Mouse (Mus musculus) forebrain, postnatal 0 days (tissue): ENCODE data around the gene Tshz2. TPM values are rescaled to one million over a fixed set of nuclear protein-coding genes. Genes with fewer than 3 reads are reported as not detected.

Source experiments
- ATAC-seq: fragments of 200-750 bp; cut with Nextera tagmentation; 2 replicates; pipeline ENCODE4 v1.8.0; 2017; ENCODE audit warnings: mild to moderate bottlenecking, moderate library complexity
- DNase-seq: peaks from one replicate; pipeline ENCODE4 v3.0.0-alpha.2; 2015
- H3K27ac ChIP-seq: fragments of 300-500 bp; sonication (generic); 2 replicates; pipeline ENCODE4 v1.5.1; 2014; ENCODE audit warnings: low read depth, mild to moderate bottlenecking, antibody characterized with exemption, low read length, moderate library complexity, mixed read lengths
- H3K27me3 ChIP-seq: fragments of 300-500 bp; sonication (generic); 2 replicates; pipeline ENCODE4 v1.6.1; 2014; ENCODE audit warnings: mild to moderate bottlenecking, low read length, mixed read lengths; ENCODE audit not compliant: insufficient read depth
- H3K36me3 ChIP-seq: fragments of 300-500 bp; sonication (generic); 2 replicates; pipeline ENCODE4 v1.6.1; 2014; ENCODE audit warnings: mild to moderate bottlenecking, moderate library complexity; ENCODE audit not compliant: insufficient read depth
- H3K4me1 ChIP-seq: fragments of 300-500 bp; sonication (generic); 2 replicates; pipeline ENCODE4 v1.6.1; 2014; ENCODE audit warnings: antibody characterized with exemption; ENCODE audit not compliant: insufficient read depth
- H3K4me2 ChIP-seq: fragments of 300-500 bp; sonication (generic); 2 replicates; pipeline ENCODE4 v1.6.1; 2014; ENCODE audit warnings: low read depth, mild to moderate bottlenecking, moderate library complexity
- H3K4me3 ChIP-seq: fragments of 300-500 bp; sonication (generic); 2 replicates; pipeline ENCODE4 v1.5.1; 2014; ENCODE audit warnings: low read depth, low read length, mixed read lengths
- H3K9ac ChIP-seq: fragments of 300-500 bp; sonication (generic); 2 replicates; pipeline ENCODE4 v1.6.1; 2014; ENCODE audit warnings: mild to moderate bottlenecking
- H3K9me3 ChIP-seq: fragments of 300-500 bp; sonication (generic); 2 replicates; pipeline ENCODE4 v1.6.1; 2016; ENCODE audit warnings: low read length
- CTCF ChIP-seq: sonication (generic); IDR thresholded peaks from 2 replicates; pipeline ENCODE4 v1.5.1; 2016; ENCODE audit warnings: antibody characterized with exemption, control low read depth, low read depth
- WGBS: fragments of 180-500 bp; shearing (Covaris S2); extraction: QIAGEN DNeasy Blood & Tissue Kit; methylation state at CpG from one replicate; pipeline ENCODE4 v1.1.7; 2014; 5-methylcytosine and 5-hydroxymethylcytosine counted together
- polyA plus RNA-seq: library from polyadenylated mRNA; unstranded; fragments of >200 nt; fragmentation: Nextera tagmentation; extraction: Ambion mirVana; gene quantifications from 2 replicates; pipeline ENCODE4 v1.2.1, GENCODE M21; 2015
- total RNA-seq: library from RNA; depleted of rRNA; stranded (reverse); fragments of >200 nt; gene quantifications from 2 replicates; pipeline ENCODE4 v1.2.3, GENCODE M21; 2014

The Tshz2 gene
- total and polyA plus RNA-seq, 2 experiments from 2014 or later = 19.7 to 29.2 TPM

- H3K4me1 ChIP-seq = no peaks in the 10 kb centered on the region
- DNase-seq (peak; percentile 70), ATAC-seq (peak; percentile 73)
- no peak overlapping the region for H3K4me3 ChIP-seq
- H3K27ac ChIP-seq = no peak overlapping the region
- no peak overlapping the region for H3K4me2 ChIP-seq
- no peaks in the 10 kb centered on the region for H3K9me3 ChIP-seq
- no peaks in the 10 kb centered on the region for H3K36me3 ChIP-seq
- no peaks in the 10 kb centered on the region for H3K27me3 ChIP-seq
- no peak for TF ChIP-seq CTCF
- WGBS = 56% methylated on average over 10 of the region's 10 CpGs
- no peak overlapping the region for H3K9ac ChIP-seq
These were observed 350.1 kb downstream of the Tshz2 start for GRCm38 (mm10) chr2:169982925-169983324.

- 57% methylated on average over 13 of the region's 13 CpGs for WGBS
- H3K4me2 ChIP-seq = no peak overlapping the region
- DNase-seq (no peak), ATAC-seq (no peak)
- H3K27ac ChIP-seq = no peak overlapping the region
- H3K36me3 ChIP-seq = no peaks in the 10 kb centered on the region
- no peak overlapping the region for H3K9ac ChIP-seq
- no peak for TF ChIP-seq CTCF
- no peaks in the 10 kb centered on the region for H3K9me3 ChIP-seq
- H3K4me3 ChIP-seq = no peak overlapping the region
- no peaks in the 10 kb centered on the region for H3K4me1 ChIP-seq
- no peaks in the 10 kb centered on the region for H3K27me3 ChIP-seq
These were observed 354.4 kb downstream of the Tshz2 start for GRCm38 (mm10) chr2:169987186-169987585.

DNA sequence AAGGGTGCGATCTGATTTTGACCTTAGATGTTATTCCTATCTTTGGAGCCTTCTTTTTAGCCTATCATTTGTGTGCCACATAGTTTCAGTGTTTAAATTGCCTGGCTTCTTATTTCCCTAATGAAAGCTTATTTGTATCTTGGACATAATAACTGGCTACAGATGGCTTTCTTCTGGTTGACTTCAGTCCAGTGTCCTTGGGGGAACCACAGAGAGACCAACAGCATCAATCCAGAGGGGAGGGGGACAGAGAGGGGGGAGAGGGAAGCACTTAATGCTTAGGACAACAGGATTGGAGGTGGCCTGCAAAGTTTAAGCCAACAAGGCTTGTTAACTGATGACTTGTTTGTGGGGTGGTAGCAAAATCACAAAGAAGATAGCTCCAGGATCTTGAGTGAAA lies 356.4 kb downstream of the Tshz2 start:
- no peak for DNase-seq
- WGBS = 97% methylated on average over 1 of the region's 1 CpGs

GRCm38 (mm10) chr2:169990991-169991390 lies 358.2 kb downstream of the Tshz2 start:
- no peak for DNase-seq
- WGBS = 92% methylated on average over 7 of the region's 7 CpGs

More for the DNA sequence above, 356.4 kb downstream of the Tshz2 start:
- no peaks in the 10 kb centered on the region for H3K36me3 ChIP-seq
- H3K9me3 ChIP-seq = no peaks in the 10 kb centered on the region
- no peak overlapping the region for H3K4me3 ChIP-seq
- no peaks in the 10 kb centered on the region for H3K4me1 ChIP-seq
- no peaks in the 10 kb centered on the region for H3K27me3 ChIP-seq
- H3K9ac ChIP-seq = no peak overlapping the region
- no peak for ATAC-seq
- no peak overlapping the region for H3K27ac ChIP-seq
- H3K4me2 ChIP-seq = no peak overlapping the region
- TF ChIP-seq CTCF = no peak

DNA sequence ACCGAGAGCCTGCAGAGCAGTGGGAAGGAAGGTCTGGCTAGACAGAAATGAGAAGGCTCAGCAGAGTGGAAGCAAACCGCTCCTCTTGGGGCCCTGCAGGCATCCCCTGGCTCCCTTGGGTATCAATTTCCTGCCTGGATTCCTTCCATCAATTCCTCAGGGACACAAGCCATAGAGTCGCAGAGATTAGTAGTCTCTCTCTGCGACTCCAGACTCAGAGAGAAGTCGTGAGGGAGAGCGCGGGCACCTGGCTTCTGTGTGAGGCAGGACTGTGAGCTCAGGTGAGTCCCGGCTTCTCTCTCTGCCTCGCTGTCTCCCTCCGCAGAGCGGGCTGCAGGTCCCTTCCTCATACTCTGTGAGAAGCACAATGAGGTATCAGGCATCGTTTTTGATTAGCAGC lies 363.2 kb downstream of the Tshz2 start:
- H3K27ac ChIP-seq = no peak overlapping the region
- no peak for DNase-seq
- H3K4me1 ChIP-seq = no peaks in the 10 kb centered on the region
- H3K36me3 ChIP-seq = no peaks in the 10 kb centered on the region
- TF ChIP-seq CTCF = no peak
- H3K4me3 ChIP-seq = no peak overlapping the region
- no peak overlapping the region for H3K9ac ChIP-seq
- no peak for ATAC-seq
- peaks cover 9% of the 10 kb centered on the region for H3K27me3 ChIP-seq
- no peaks in the 10 kb centered on the region for H3K9me3 ChIP-seq
- H3K4me2 ChIP-seq = 0 out of 2 replicates have a peak overlapping the region, but pooled peaks have one; percentile 8
- 37% methylated on average over 12 of the region's 12 CpGs for WGBS

More at GRCm38 (mm10) chr2:169990991-169991390, 358.2 kb downstream of the Tshz2 start:
- ATAC-seq = no peak
- H3K4me2 ChIP-seq = no peak overlapping the region
- TF ChIP-seq CTCF = no peak
- H3K27ac ChIP-seq = no peak overlapping the region
- H3K36me3 ChIP-seq = no peaks in the 10 kb centered on the region
- no peak overlapping the region for H3K9ac ChIP-seq
- H3K4me3 ChIP-seq = no peak overlapping the region
- H3K4me1 ChIP-seq = no peaks in the 10 kb centered on the region
- no peaks in the 10 kb centered on the region for H3K9me3 ChIP-seq
- H3K27me3 ChIP-seq = peaks cover 4% of the 10 kb centered on the region

DNA sequence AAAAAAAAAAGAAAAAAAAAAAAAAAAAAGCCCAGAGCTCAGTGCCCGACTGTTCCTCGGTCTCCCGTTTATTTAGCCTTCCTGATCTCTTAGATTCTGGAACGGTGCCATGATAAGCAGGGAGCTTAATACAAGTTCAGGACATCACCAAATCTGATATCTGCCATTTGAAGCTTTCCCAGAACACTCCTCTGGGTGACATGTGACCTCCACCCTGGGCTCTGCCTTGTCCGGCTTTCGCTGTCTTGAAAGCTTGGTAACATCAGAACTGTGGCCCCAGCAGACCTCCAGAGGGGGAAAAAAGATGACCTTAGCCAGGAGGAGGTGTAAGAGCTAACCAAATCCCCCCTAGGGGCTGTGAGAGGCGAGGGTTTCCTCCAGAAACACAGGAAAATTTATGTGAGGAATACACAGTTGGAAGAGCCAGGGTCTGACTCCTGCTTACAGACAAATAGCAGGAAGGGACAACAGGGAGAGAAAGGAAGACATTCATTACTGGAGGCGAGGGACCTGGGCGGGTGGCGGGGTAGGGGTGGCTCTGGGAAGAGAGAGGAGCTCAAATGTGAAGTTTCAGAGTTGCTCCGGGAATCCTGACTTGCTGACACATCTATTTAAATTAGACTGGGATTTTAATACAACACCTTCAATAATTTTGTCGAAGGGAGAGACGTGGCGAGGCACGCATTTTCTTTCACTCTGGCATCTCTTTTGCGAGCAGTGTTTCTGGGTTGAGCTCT lies 363.9 kb downstream of the Tshz2 start:
- H3K27me3 ChIP-seq = peaks cover 9% of the 10 kb centered on the region
- no peaks in the 10 kb centered on the region for H3K36me3 ChIP-seq
- no peak overlapping the region for H3K4me3 ChIP-seq
- no peaks in the 10 kb centered on the region for H3K9me3 ChIP-seq
- no peak for DNase-seq
- TF ChIP-seq CTCF = no peak
- ATAC-seq = no peak
- no peak overlapping the region for H3K9ac ChIP-seq
- 42% methylated on average over 16 of the region's 16 CpGs for WGBS
- H3K27ac ChIP-seq = no peak overlapping the region
- H3K4me2 ChIP-seq = no peak overlapping the region; the same call in 1 of the 2 replicates
- H3K4me1 ChIP-seq = no peaks in the 10 kb centered on the region

DNA sequence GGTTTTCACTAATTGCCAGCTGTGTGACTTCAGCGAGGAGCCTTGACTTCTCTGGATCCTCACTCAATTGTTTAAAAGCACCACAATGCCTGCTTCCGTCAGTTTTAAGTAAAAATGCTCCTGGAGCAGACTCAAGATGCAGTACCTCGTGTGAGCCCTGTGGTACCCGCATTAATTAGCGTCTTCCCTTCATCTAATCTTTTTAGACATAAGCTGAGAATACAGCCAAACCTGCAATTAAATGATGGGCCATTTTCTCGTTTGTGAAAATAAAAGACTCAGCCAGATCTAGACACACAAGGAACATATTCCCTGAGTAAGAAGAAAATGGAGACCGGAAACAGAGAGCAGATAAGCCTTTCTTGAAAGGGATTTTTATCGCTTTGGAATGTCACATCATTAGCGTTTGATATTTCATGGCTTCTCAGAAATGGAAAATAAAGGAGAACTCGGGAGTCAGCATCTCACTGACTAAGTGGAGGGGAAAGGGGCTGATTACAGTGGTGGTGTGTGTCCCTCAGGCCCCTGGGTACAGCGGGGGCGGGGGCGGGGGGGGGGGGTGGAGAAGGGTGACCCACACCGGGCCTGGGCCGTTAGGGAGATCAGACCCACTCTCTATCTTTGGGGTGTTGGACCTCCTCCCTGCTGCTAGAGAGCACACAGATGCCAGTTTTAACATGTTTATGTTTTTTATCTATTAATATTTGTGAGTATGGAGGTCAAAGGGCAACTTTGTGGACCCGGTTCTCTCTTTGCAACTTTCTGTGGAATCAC lies 364.6 kb downstream of the Tshz2 start:
- H3K27me3 ChIP-seq = peaks cover 9% of the 10 kb centered on the region
- no peaks in the 10 kb centered on the region for H3K36me3 ChIP-seq
- H3K27ac ChIP-seq = no peak overlapping the region
- no peak overlapping the region for H3K9ac ChIP-seq
- DNase-seq (peak; percentile 41), ATAC-seq (no peak)
- no peak overlapping the region for H3K4me3 ChIP-seq
- TF ChIP-seq CTCF = no peak
- no peaks in the 10 kb centered on the region for H3K9me3 ChIP-seq
- H3K4me1 ChIP-seq = no peaks in the 10 kb centered on the region
- no peak overlapping the region for H3K4me2 ChIP-seq
- 35% methylated on average over 16 of the region's 16 CpGs for WGBS
